Mouse (Mus musculus): ENCODE measurements at regions not wholly inside any gene's neighbourhood (a gene's known extent, or its start where the extent isn't known, plus 50 kb on each side); places are given as distances from the start of the nearest gene placed in this dataset.

- H3K27ac ChIP-seq (ENCODE audit: control insufficient read depth, insufficient read depth, low read depth, low read length), result no peak overlapping the region; the same call in 1 of the 2 replicates
- TF ChIP-seq POLR2A (IDR thresholded peaks at IDR 0.05; ENCODE audit: control insufficient read depth, low read depth, low read length), result no peak
- TF ChIP-seq CTCF (IDR thresholded peaks at IDR 0.05; ENCODE audit: control insufficient read depth, insufficient read depth, insufficient replicate concordance, low read depth, low read length), result no peak
Measured at GRCm38 (mm10) chr13:51017727-51018321, 82.9 kb upstream of the Spin1 start.

GRCm38 (mm10) chr13:51018366-51018765 is 82.3 kb upstream of the Spin1 start:
- Histone ChIP-seq H3K36me3 (ENCODE audit: control insufficient read depth, insufficient read depth, low read length) (no peaks in the 10 kb centered on the region), H3K4me3 (ENCODE audit: control insufficient read depth, low read depth, low read length) (no peak overlapping the region), H3K27ac (ENCODE audit: control insufficient read depth, insufficient read depth, low read depth, low read length) (peak overlapping the region; percentile 37), H3K4me1 (ENCODE audit: control insufficient read depth, insufficient read depth, low read length) (peaks cover 3% of the 10 kb centered on the region), H3K27me3 (ENCODE audit: control insufficient read depth, insufficient read depth, low read length) (no peaks in the 10 kb centered on the region)
- no peak for TF ChIP-seq CTCF (IDR thresholded peaks at IDR 0.05; ENCODE audit: control insufficient read depth, insufficient read depth, insufficient replicate concordance, low read depth, low read length)
- no peak for TF ChIP-seq POLR2A (IDR thresholded peaks at IDR 0.05; ENCODE audit: control insufficient read depth, low read depth, low read length)

More at GRCm38 (mm10) chr13:51017727-51018321, 82.9 kb upstream of the Spin1 start:
- Histone ChIP-seq H3K27me3 (ENCODE audit: control insufficient read depth, insufficient read depth, low read length) (no peaks in the 10 kb centered on the region), H3K4me1 (ENCODE audit: control insufficient read depth, insufficient read depth, low read length) (peaks cover 3% of the 10 kb centered on the region), H3K4me3 (ENCODE audit: control insufficient read depth, low read depth, low read length) (no peak overlapping the region), H3K36me3 (ENCODE audit: control insufficient read depth, insufficient read depth, low read length) (no peaks in the 10 kb centered on the region)

DNA sequence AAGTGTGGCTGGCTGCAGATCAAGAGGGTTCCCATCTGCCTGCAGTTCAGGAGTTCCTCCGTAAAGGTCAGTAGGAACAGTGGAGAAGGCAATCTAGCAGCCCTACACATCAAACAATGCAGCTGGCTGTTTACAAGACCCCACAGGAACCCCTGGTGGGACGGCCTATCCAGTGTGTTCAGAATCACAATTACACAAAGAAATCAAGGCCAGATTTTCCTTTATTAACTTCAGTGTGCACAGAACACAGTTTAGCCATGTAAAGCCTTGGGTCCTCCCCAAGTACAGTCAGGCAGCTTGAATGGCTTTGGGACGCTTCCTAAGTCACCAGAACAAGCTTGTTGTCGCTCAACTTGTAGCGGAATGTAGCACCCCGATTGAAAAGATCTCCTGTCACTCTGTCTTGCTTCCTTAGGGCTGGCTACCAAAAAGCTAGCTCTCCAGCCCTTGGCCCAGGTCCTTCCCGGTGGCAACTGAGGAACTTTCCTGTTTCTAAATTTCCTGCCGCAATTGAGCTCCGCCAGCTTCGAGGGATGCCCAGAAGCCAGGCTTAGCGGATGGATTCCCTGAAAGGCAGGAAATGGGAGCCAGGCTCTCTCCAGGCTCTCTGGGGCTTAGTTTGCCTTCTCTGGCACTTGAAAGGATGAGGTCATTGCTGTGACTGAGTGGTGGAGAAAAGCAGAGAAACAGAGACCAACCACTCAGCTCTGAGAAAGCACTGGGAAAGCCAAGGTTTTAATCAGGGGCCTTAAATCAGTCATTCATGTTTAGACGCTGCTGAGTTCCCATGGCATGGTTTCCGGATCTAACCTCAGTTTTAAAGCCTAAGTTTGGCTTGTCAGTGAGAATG is 78.1 kb upstream of the Spin1 start:
- Histone ChIP-seq H3K4me1 (ENCODE audit: control insufficient read depth, insufficient read depth, low read length) (peaks cover 5% of the 10 kb centered on the region; the same call in 1 of the 2 replicates), H3K27me3 (ENCODE audit: control insufficient read depth, insufficient read depth, low read length) (no peaks in the 10 kb centered on the region), H3K4me3 (ENCODE audit: control insufficient read depth, low read depth, low read length) (no peak overlapping the region), H3K27ac (ENCODE audit: control insufficient read depth, insufficient read depth, low read depth, low read length) (peak overlapping the region; percentile 74), H3K36me3 (ENCODE audit: control insufficient read depth, insufficient read depth, low read length) (no peaks in the 10 kb centered on the region)
- TF ChIP-seq POLR2A (IDR thresholded peaks at IDR 0.05; ENCODE audit: control insufficient read depth, low read depth, low read length), result no peak
- no peak for TF ChIP-seq CTCF (IDR thresholded peaks at IDR 0.05; ENCODE audit: control insufficient read depth, insufficient read depth, insufficient replicate concordance, low read depth, low read length)

DNA sequence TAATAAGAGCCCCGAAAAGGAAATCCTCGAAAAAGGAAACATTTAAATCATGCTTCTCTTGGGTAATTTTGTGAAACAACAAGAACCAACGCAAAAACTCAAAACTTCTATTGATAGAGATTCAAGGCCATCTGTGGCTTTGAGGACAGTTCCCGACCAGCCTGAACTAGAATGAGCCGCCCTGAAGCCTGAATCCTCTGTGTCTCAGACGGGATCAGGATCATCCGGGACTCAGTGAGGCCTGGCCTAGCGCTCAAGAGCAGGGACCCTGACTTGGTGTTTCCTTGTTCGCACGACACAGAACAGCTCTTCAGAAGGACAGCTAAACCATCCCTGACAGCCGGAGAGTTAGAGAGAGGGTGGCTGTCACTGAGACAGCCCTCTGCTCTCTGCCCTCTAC is 77.4 kb upstream of the Spin1 start:
- Histone ChIP-seq H3K36me3 (ENCODE audit: control insufficient read depth, insufficient read depth, low read length) (no peaks in the 10 kb centered on the region), H3K4me1 (ENCODE audit: control insufficient read depth, insufficient read depth, low read length) (peaks cover 5% of the 10 kb centered on the region; the same call in 1 of the 2 replicates), H3K4me3 (ENCODE audit: control insufficient read depth, low read depth, low read length) (no peak overlapping the region), H3K27me3 (ENCODE audit: control insufficient read depth, insufficient read depth, low read length) (no peaks in the 10 kb centered on the region), H3K27ac (ENCODE audit: control insufficient read depth, insufficient read depth, low read depth, low read length) (peak overlapping the region; percentile 67)
- TF ChIP-seq POLR2A (IDR thresholded peaks at IDR 0.05; ENCODE audit: control insufficient read depth, low read depth, low read length) (no peak), CTCF (IDR thresholded peaks at IDR 0.05; ENCODE audit: control insufficient read depth, insufficient read depth, insufficient replicate concordance, low read depth, low read length) (no peak)

GRCm38 (mm10) chr13:51026311-51026918 is 74.3 kb upstream of the Spin1 start:
- Histone ChIP-seq H3K4me1 (ENCODE audit: control insufficient read depth, insufficient read depth, low read length) (peaks cover 5% of the 10 kb centered on the region; the same call in 1 of the 2 replicates), H3K36me3 (ENCODE audit: control insufficient read depth, insufficient read depth, low read length) (no peaks in the 10 kb centered on the region), H3K27ac (ENCODE audit: control insufficient read depth, insufficient read depth, low read depth, low read length) (0 out of 2 replicates have a peak overlapping the region, but pooled peaks have one; percentile 17), H3K4me3 (ENCODE audit: control insufficient read depth, low read depth, low read length) (no peak overlapping the region), H3K27me3 (ENCODE audit: control insufficient read depth, insufficient read depth, low read length) (no peaks in the 10 kb centered on the region)
- TF ChIP-seq POLR2A (IDR thresholded peaks at IDR 0.05; ENCODE audit: control insufficient read depth, low read depth, low read length) (no peak), CTCF (IDR thresholded peaks at IDR 0.05; ENCODE audit: control insufficient read depth, insufficient read depth, insufficient replicate concordance, low read depth, low read length) (no peak)

DNA sequence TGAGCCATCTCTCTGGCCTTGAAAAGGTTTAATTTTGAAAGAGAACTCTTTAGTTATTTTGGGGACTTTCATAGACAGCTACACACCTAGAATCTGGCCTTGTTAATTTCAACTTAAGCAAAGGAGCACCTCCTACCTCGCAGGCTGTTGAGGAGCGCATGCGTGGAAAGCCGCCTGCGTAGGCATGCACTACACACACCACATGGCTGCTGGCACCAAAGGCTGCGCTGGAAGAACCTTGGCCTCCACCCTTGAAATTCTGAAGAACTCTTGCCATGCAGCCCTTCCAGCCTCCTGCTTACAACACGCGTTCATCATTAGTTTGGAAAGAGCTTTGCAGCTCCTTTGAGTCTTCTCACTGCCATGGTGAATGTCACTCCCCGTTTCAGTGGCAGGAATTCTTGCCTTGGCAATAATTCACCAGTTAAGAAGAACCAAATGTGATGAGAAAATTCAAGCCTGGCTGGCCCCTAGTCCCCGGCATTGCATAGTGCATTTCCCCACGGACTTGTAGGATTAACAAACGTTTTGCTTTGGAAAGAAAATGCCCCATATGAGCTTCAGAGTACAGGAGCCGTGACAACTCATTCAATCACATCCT is 62.7 kb upstream of the Spin1 start:
- no peak overlapping the region for H3K27ac ChIP-seq (ENCODE audit: control insufficient read depth, insufficient read depth, low read depth, low read length)
- no peaks in the 10 kb centered on the region for H3K36me3 ChIP-seq (ENCODE audit: control insufficient read depth, insufficient read depth, low read length)
- H3K4me1 ChIP-seq (ENCODE audit: control insufficient read depth, insufficient read depth, low read length), result no peaks in the 10 kb centered on the region
- TF ChIP-seq POLR2A (IDR thresholded peaks at IDR 0.05; ENCODE audit: control insufficient read depth, low read depth, low read length), result no peak
- no peak for TF ChIP-seq CTCF (IDR thresholded peaks at IDR 0.05; ENCODE audit: control insufficient read depth, insufficient read depth, insufficient replicate concordance, low read depth, low read length)
- H3K27me3 ChIP-seq (ENCODE audit: control insufficient read depth, insufficient read depth, low read length), result no peaks in the 10 kb centered on the region
- H3K4me3 ChIP-seq (ENCODE audit: control insufficient read depth, low read depth, low read length), result no peak overlapping the region

DNA sequence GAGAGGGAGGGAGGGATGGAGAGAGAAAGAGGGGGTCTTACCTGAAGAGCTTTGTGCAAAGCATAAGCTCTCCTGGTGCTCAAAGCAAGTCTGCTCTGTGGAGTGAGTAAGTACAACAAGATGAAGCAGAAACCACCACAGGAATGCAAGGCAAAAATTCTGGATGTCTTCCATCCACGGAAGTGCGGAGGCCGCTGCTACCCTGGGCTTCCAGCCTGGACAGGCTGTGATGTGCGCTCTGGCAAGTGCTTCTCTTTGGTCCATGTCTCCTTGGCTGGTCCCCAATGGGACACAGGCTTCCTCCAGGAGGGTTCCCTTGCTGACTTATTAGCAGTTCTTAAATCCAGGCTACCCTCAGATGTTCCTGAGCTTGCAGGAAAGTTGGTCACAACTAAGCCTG is 61.7 kb upstream of the Spin1 start:
- H3K27me3 ChIP-seq (ENCODE audit: control insufficient read depth, insufficient read depth, low read length), result no peaks in the 10 kb centered on the region
- no peak overlapping the region for H3K27ac ChIP-seq (ENCODE audit: control insufficient read depth, insufficient read depth, low read depth, low read length)
- no peaks in the 10 kb centered on the region for H3K36me3 ChIP-seq (ENCODE audit: control insufficient read depth, insufficient read depth, low read length)
- no peaks in the 10 kb centered on the region for H3K4me1 ChIP-seq (ENCODE audit: control insufficient read depth, insufficient read depth, low read length)
- TF ChIP-seq CTCF (IDR thresholded peaks at IDR 0.05; ENCODE audit: control insufficient read depth, insufficient read depth, insufficient replicate concordance, low read depth, low read length) (no peak), POLR2A (IDR thresholded peaks at IDR 0.05; ENCODE audit: control insufficient read depth, low read depth, low read length) (no peak)
- H3K4me3 ChIP-seq (ENCODE audit: control insufficient read depth, low read depth, low read length), result no peak overlapping the region
